Mouse (Mus musculus) midbrain, embryonic 11.5 days (tissue): Measurements from ENCODE around the gene Gm44805. TPM values are rescaled to one million over a fixed set of nuclear protein-coding genes. Genes with fewer than 3 reads are reported as not detected.
A peak's percentile ranks its signal among the peaks of the same experiment; 100 is the strongest.
"Not testable (repeated sequence)": the region's sequence is repeated elsewhere in the genome, so short reads cannot be mapped to it uniquely, and the experiment has no call there.

Source experiments
- ATAC-seq: fragments of 200-750 bp; cut with Nextera tagmentation; 2 replicates; pipeline ENCODE4 v1.8.0; 2017; ENCODE audit warnings: moderate TSS enrichment, moderate library complexity; ENCODE audit not compliant: low FRiP score
- DNase-seq: peaks from one replicate; pipeline ENCODE4 v3.0.0; 2015; ENCODE audit warnings: low spot score; ENCODE audit errors: missing footprints
- H3K27ac ChIP-seq: fragments of 300-500 bp; sonication (generic); 2 replicates; pipeline ENCODE4 v1.5.1; 2014; ENCODE audit warnings: low read depth, low read length
- H3K27me3 ChIP-seq: fragments of 300-500 bp; sonication (generic); 2 replicates; pipeline ENCODE4 v1.6.1; 2014; ENCODE audit warnings: mild to moderate bottlenecking, low read length, moderate library complexity, mixed read lengths; ENCODE audit not compliant: control insufficient read depth, insufficient read depth
- H3K36me3 ChIP-seq: fragments of 300-500 bp; sonication (generic); 2 replicates; pipeline ENCODE4 v1.6.1; 2014; ENCODE audit warnings: mild to moderate bottlenecking, low read length, moderate library complexity, mixed read lengths; ENCODE audit not compliant: control insufficient read depth, insufficient read depth
- H3K4me1 ChIP-seq: fragments of 300-500 bp; sonication (generic); 2 replicates; pipeline ENCODE4 v1.6.1; 2014; ENCODE audit warnings: low read length; ENCODE audit not compliant: control insufficient read depth, insufficient read depth
- H3K4me2 ChIP-seq: fragments of 300-500 bp; sonication (generic); 2 replicates; pipeline ENCODE4 v1.6.1; 2014; ENCODE audit warnings: mild to moderate bottlenecking, moderate library complexity
- H3K4me3 ChIP-seq: fragments of 300-500 bp; sonication (generic); 2 replicates; pipeline ENCODE4 v1.5.1; 2014; ENCODE audit warnings: low read depth, low read length
- H3K9ac ChIP-seq: fragments of 300-500 bp; sonication (generic); 2 replicates; pipeline ENCODE4 v1.6.1; 2014; ENCODE audit warnings: low read length
- H3K9me3 ChIP-seq: fragments of 300-500 bp; sonication (generic); 2 replicates; pipeline ENCODE4 v1.6.1; 2016; ENCODE audit warnings: low read length; ENCODE audit not compliant: control insufficient read depth
- WGBS: fragments of 180-500 bp; shearing (Covaris S2); extraction: QIAGEN DNeasy Blood & Tissue Kit; methylation state at CpG from one replicate; pipeline ENCODE4 v1.1.7; 2014; 5-methylcytosine and 5-hydroxymethylcytosine counted together
- polyA plus RNA-seq: library from polyadenylated mRNA; unstranded; fragments of >200 nt; fragmentation: Nextera tagmentation; extraction: Ambion mirVana; gene quantifications from 2 replicates; pipeline ENCODE4 v1.2.1, GENCODE M21; 2014

Gm44805 gene
- polyA plus RNA-seq, 1 experiment from 2014 or later: not detected

DNA sequence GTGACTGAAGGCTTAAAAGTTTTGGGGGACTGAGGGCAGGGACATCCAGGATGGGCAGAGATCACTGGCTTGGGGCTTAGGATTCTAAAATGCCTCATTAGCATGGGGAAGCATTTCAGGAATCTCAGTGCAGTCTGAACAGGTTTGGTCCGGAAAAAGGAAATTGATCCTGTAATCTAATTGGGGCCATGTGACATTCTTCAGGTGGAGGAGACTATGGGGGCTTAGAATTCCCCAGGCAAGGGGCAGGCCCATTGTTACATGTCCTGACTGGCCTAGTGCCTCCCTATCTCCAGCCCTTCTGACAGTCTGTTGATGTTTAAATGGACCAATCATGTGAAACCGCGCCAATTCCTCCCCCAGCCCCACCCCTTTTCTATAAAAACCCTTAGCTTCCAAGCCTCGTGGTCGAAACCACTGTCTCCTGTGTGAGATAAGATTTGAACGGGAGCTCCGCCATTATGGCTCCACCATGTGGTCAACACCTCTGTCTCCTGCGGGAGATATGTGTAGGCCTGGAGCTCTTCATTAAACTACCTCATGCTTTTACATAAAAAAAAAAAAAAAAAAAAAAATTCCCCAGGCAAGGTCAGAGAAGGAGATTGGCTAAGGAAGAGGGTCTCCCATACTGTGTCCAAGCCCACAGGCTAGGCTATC, 5.8 kb upstream of the Gm44805 start:
- not testable (repeated sequence) for H3K4me2 ChIP-seq, ATAC-seq, H3K4me3 ChIP-seq, H3K27ac ChIP-seq, H3K4me1 ChIP-seq, H3K9me3 ChIP-seq, H3K36me3 ChIP-seq, H3K9ac ChIP-seq, H3K27me3 ChIP-seq
- DNase-seq: peak; percentile 75
- 80% methylated on average over 8 of the region's 8 CpGs for WGBS

DNA sequence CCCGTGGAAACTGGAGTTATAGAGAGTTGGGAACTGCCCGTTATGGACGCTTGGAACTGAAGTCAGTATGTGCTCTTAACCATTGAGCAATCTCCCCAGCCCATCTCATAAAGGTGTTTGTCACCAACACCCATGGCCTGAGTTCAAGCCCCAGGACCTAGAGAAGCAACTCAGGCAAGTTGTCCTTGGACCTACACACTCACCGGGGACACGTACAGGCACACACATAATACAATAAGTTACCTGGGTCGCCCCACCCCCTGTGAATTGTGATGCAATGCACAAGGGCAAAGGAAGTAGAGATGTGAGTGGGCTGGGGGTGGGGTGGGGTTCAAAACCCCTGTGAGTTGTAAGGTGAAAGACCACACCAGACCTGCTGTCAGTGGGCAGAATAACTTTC, 5.3 kb upstream of the Gm44805 start:
- no peaks in the 10 kb centered on the region for H3K9me3 ChIP-seq
- H3K4me3 ChIP-seq: no peak overlapping the region
- ATAC-seq (no peak), DNase-seq (no peak)
- no peaks in the 10 kb centered on the region for H3K36me3 ChIP-seq
- no peaks in the 10 kb centered on the region for H3K27me3 ChIP-seq
- WGBS: 89% methylated on average over 6 of the region's 6 CpGs
- H3K4me2 ChIP-seq: no peak overlapping the region
- no peak overlapping the region for H3K9ac ChIP-seq
- H3K27ac ChIP-seq: no peak overlapping the region
- H3K4me1 ChIP-seq: no peaks in the 10 kb centered on the region

DNA sequence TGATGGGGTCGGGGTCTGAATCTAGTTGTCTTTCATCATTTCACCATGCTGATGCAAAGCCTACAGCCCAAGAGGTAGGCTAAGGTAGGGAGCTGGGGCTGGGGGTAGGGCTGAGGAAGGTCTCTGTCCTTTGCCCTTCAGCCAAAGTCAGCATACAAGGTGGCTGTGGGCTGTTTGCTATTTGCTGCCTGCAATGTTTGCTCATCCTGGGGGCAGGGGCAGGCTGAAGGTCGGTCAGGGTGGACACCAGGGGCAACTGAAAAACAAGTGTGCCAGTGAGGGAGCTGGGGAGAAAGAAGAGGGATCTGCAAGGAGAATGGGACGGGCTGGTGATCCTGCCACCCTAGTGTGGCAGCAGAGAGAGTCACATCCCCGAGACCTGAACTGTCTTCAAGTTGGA, 4.2 kb upstream of the Gm44805 start:
- WGBS: 72% methylated on average over 4 of the region's 4 CpGs
- DNase-seq (peak; percentile 19), ATAC-seq (no peak)
- no peaks in the 10 kb centered on the region for H3K4me1 ChIP-seq
- H3K4me3 ChIP-seq: no peak overlapping the region
- H3K36me3 ChIP-seq: no peaks in the 10 kb centered on the region
- H3K4me2 ChIP-seq: no peak overlapping the region
- H3K27me3 ChIP-seq: no peaks in the 10 kb centered on the region
- no peak overlapping the region for H3K9ac ChIP-seq
- no peaks in the 10 kb centered on the region for H3K9me3 ChIP-seq
- H3K27ac ChIP-seq: no peak overlapping the region

DNA sequence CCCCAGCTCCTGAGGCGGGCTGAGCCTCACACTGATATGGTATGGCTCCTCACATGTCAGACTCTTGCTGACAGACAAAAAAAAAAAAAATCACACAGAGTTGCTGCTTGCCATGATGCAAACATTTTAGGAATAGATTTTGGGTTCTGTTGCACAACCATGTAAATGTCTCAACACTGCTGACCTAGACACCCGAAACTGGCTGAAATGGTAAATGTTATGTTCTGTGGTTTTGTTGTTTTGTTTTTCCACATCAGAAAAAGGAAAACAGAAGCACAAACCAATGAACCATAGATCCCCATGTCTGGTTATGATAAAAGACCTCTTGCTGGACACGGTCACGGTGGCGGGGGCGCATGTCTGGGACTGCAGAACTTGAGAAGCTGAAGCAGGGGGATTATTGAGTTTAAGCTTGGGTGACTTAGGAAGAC, 2.6 kb upstream of the Gm44805 start:
- Histone ChIP-seq H3K36me3 (no peaks in the 10 kb centered on the region), H3K9ac (no peak overlapping the region), H3K4me3 (no peak overlapping the region), H3K27ac (no peak overlapping the region), H3K4me2 (no peak overlapping the region), H3K9me3 (no peaks in the 10 kb centered on the region), H3K4me1 (no peaks in the 10 kb centered on the region), H3K27me3 (no peaks in the 10 kb centered on the region)
- ATAC-seq: no peak
- peak; percentile 60 for DNase-seq
- 86% methylated on average over 6 of the region's 6 CpGs for WGBS

DNA sequence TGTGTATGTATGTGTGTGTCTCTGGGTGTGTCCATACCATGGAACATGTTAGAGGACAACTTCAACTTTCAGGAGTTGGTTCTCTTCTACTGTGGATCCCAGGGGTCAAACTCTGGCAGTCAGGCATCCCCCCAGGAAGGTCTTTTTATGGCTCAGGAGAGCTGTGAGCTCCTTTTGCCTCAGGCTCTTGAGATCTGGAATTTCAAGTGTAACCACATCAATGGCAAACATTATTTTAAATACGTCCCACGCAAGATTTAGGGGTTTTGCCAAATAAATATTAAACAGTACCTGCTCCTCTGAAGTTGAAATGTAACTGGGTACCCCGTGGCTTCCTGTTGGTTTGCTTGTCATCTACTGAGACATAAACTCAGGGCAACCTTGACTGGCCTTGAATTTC, 1.8 kb upstream of the Gm44805 start:
- Histone ChIP-seq H3K36me3 (no peaks in the 10 kb centered on the region), H3K27me3 (no peaks in the 10 kb centered on the region), H3K9ac (no peak overlapping the region), H3K27ac (no peak overlapping the region), H3K4me2 (no peak overlapping the region), H3K9me3 (no peaks in the 10 kb centered on the region), H3K4me3 (no peak overlapping the region), H3K4me1 (no peaks in the 10 kb centered on the region)
- WGBS: 79% methylated on average over 3 of the region's 3 CpGs
- ATAC-seq (no peak), DNase-seq (peak; percentile 51)

DNA sequence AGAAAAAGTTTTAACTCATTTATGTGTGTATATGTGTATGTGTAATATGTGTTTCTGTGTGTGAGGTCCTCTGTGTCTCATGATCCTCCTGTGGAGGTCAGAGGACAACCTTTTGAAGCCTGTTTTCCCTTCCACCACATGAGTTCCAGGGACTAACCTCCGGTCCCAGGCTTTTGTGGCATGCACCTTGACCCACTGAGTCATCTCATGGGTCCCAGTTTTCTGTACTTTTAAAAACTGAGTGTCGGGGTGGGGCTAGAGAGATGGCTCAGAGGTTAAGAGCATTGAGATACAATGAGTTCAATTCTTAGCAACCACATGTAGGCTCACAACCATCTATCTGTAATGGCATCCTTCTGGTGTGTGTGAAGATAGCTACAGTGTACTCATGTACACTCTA, 521 bp downstream of the Gm44805 start:
- H3K27ac ChIP-seq: no peak overlapping the region
- ATAC-seq: no peak
- H3K27me3 ChIP-seq: no peaks in the 10 kb centered on the region
- WGBS: 84% methylated on average over 2 of the region's 2 CpGs
- no peak overlapping the region for H3K9ac ChIP-seq
- peak; percentile 67 for DNase-seq
- H3K4me1 ChIP-seq: no peaks in the 10 kb centered on the region
- no peak overlapping the region for H3K4me3 ChIP-seq
- H3K4me2 ChIP-seq: no peak overlapping the region
- H3K9me3 ChIP-seq: no peaks in the 10 kb centered on the region
- H3K36me3 ChIP-seq: no peaks in the 10 kb centered on the region

DNA sequence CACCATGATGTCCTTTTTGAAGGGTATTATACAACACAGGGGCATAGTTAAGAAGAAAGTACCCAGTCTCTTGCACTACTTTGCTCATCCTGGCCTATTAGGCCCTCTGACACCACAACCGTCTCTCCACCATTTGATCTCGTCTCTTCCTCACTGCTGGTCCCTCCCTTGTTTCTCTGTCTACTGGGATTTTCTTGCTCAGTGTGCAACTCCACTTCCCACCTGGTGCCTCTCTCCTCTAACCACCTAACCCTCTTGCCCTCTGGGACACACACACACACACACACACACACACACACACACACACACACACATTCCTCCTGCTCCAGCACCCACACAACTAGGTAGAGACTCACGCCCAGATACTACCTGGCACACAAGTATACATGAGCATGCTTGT, 2.3 kb downstream of the Gm44805 start:
- Histone ChIP-seq H3K4me3 (no peak overlapping the region), H3K4me1 (no peaks in the 10 kb centered on the region), H3K9ac (no peak overlapping the region), H3K36me3 (no peaks in the 10 kb centered on the region), H3K4me2 (no peak overlapping the region), H3K27me3 (no peaks in the 10 kb centered on the region), H3K27ac (no peak overlapping the region), H3K9me3 (no peaks in the 10 kb centered on the region)
- ATAC-seq (no peak), DNase-seq (peak; percentile 59)
- WGBS: 86% methylated on average over 3 of the region's 3 CpGs

DNA sequence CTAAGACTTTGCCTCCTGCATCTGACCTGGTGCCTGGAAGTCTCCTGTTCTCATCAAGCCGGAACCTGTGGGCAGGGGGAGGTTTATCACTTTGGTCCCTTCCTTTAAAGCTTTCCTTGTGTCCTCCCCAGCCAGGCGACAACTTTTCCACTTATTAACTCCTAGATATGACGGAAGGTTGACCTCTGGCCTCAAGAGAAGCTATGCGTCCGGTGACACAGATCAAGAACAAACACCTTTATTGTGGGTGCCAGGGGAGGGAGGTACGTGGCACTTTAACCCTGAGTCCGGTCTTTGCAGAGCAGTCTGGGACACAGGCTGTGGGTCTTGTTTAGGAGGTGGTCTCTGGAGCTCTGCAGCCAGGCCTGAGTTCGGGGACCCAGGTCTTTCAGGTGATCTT, 3.4 kb downstream of the Gm44805 start, which contains the start of gene Apoc2:
Apoc2 (minus strand) TSS at position 70 of the 400 bp plus-strand sequence.
- no peaks in the 10 kb centered on the region for H3K36me3 ChIP-seq
- 79% methylated on average over 8 of the region's 8 CpGs for WGBS
- ATAC-seq (no peak), DNase-seq (peak; percentile 21)
- H3K27me3 ChIP-seq: no peaks in the 10 kb centered on the region
- H3K9ac ChIP-seq: no peak within 1 kb of the TSS
- no peak within 1 kb of the TSS for H3K27ac ChIP-seq
- no peaks in the 10 kb centered on the region for H3K9me3 ChIP-seq
- H3K4me1 ChIP-seq: no peaks in the 10 kb centered on the region
- no peak within 1 kb of the TSS for H3K4me2 ChIP-seq
- H3K4me3 ChIP-seq: no peak within 1 kb of the TSS

DNA sequence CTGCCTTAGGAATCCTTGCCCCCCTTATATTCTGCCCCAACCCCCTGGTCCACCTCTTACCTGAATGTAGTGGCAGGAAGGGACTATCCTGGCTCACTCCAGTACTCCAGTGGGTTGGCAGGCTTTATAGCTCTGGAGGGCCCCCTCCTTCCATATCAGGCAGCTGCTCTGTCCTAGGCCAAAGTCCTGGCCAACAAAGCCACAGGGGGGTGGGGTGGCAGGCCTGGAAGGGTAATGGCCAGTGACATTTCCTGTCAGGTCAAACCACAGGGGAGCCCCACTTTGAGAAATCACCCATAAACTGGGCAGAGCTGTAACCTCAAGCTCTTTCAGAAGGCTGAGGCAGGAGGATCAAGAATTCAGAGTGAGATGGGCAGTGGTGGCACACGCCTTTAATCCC, 4.6 kb downstream of the Gm44805 start:
- DNase-seq: peak; percentile 45
- no peaks in the 10 kb centered on the region for H3K36me3 ChIP-seq
- no peaks in the 10 kb centered on the region for H3K9me3 ChIP-seq
- H3K4me2 ChIP-seq: no peak overlapping the region
- no peaks in the 10 kb centered on the region for H3K27me3 ChIP-seq
- no peak overlapping the region for H3K4me3 ChIP-seq
- ATAC-seq: no peak
- H3K4me1 ChIP-seq: no peaks in the 10 kb centered on the region
- no peak overlapping the region for H3K27ac ChIP-seq
- WGBS: 64% methylated on average over 1 of the region's 1 CpGs
- no peak overlapping the region for H3K9ac ChIP-seq
